Mouse (Mus musculus) forebrain, embryonic 12.5 days (tissue): ENCODE measurements around the gene Thoc3. TPM values are rescaled to one million over a fixed set of nuclear protein-coding genes. Genes with fewer than 3 reads are reported as not detected.
A peak's percentile ranks its signal among the peaks of the same experiment; 100 is the strongest.

ENCODE experiments used
- ATAC-seq: fragments of 200-750 bp; cut with Nextera tagmentation; 2 replicates; pipeline ENCODE4 v1.8.0; 2017; ENCODE audit warnings: moderate TSS enrichment; ENCODE audit not compliant: low FRiP score
- H3K27ac ChIP-seq: fragments of 300-500 bp; sonication (generic); 2 replicates; pipeline ENCODE4 v1.5.1; 2016; ENCODE audit warnings: mild to moderate bottlenecking
- H3K27me3 ChIP-seq: fragments of 300-500 bp; sonication (generic); 2 replicates; pipeline ENCODE4 v1.6.1; 2016; ENCODE audit warnings: mild to moderate bottlenecking
- H3K36me3 ChIP-seq: fragments of 300-500 bp; sonication (generic); replicated peaks from 2 replicates; pipeline ENCODE4 v1.6.1; 2016; ENCODE audit warnings: mild to moderate bottlenecking
- H3K4me1 ChIP-seq: fragments of 300-500 bp; sonication (generic); 2 replicates; pipeline ENCODE4 v1.6.1; 2016
- H3K4me2 ChIP-seq: fragments of 300-500 bp; sonication (generic); 2 replicates; pipeline ENCODE4 v1.6.1; 2016; ENCODE audit warnings: mild to moderate bottlenecking, moderate library complexity
- H3K4me3 ChIP-seq: fragments of 300-500 bp; sonication (generic); replicated peaks from 2 replicates; pipeline ENCODE4 v1.5.1; 2016; ENCODE audit warnings: mild to moderate bottlenecking
- H3K9ac ChIP-seq: fragments of 300-500 bp; sonication (generic); 2 replicates; pipeline ENCODE4 v1.6.1; 2016; ENCODE audit warnings: mild to moderate bottlenecking
- H3K9me3 ChIP-seq: fragments of 300-500 bp; sonication (generic); 2 replicates; pipeline ENCODE4 v1.6.1; 2016
- WGBS: fragments of 180-500 bp; shearing (Covaris S2); methylation state at CpG from one replicate; pipeline ENCODE4 v1.1.7; 2016; 5-methylcytosine and 5-hydroxymethylcytosine counted together
- polyA plus RNA-seq: library from polyadenylated mRNA; unstranded; fragments of >200 nt; fragmentation: Nextera tagmentation; extraction: Ambion mirVana; gene quantifications from 2 replicates; pipeline ENCODE4 v1.2.1, GENCODE M21; 2016

The Thoc3 gene
- polyA plus RNA-seq, 1 experiment from 2014 or later, result 134 TPM

GRCm38 (mm10) chr13:54479286-54479685 is 10.6 kb upstream of the Thoc3 start:
- Histone ChIP-seq H3K9ac (no peak overlapping the region), H3K27me3 (peaks cover 5% of the 10 kb centered on the region; the same call in 1 of the 2 replicates), H3K4me3 (no peak overlapping the region), H3K36me3 (no peaks in the 10 kb centered on the region), H3K9me3 (no peaks in the 10 kb centered on the region), H3K4me2 (no peak overlapping the region), H3K27ac (no peak overlapping the region), H3K4me1 (no peaks in the 10 kb centered on the region)
- 71% methylated on average over 3 of the region's 3 CpGs for WGBS
- no peak for ATAC-seq

GRCm38 (mm10) chr13:54475702-54476101 is 7.1 kb upstream of the Thoc3 start:
- Histone ChIP-seq H3K4me2 (no peak overlapping the region), H3K4me1 (no peaks in the 10 kb centered on the region), H3K4me3 (no peak overlapping the region), H3K9me3 (no peaks in the 10 kb centered on the region), H3K27me3 (peaks cover 15% of the 10 kb centered on the region), H3K27ac (no peak overlapping the region), H3K36me3 (no peaks in the 10 kb centered on the region), H3K9ac (no peak overlapping the region)
- no peak for ATAC-seq
- 78% methylated on average over 5 of the region's 5 CpGs for WGBS

DNA sequence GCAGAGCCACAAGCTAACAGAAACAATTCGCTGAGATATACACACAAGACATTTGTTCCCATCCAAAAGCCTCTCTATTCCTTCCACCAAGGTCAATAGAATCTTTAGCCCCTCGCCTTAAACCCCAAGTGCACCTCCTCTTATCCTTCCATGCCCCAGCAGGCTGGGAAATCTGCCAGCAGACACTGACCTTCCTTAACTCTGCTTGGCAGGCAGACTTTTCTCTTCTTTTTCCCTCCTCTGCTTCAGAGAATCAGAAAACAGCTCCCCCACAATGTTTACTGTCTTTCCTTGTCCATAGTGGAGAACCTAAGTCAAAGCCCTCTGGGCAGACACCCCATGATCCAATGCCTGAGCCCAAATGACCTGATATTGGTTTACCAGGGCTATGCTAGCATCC is 6.3 kb upstream of the Thoc3 start:
- Histone ChIP-seq H3K36me3 (no peaks in the 10 kb centered on the region), H3K9me3 (no peaks in the 10 kb centered on the region), H3K4me3 (no peak overlapping the region), H3K27me3 (peaks cover 13% of the 10 kb centered on the region), H3K4me1 (no peaks in the 10 kb centered on the region), H3K27ac (no peak overlapping the region), H3K9ac (no peak overlapping the region), H3K4me2 (no peak overlapping the region)
- ATAC-seq, result no peak
- 76% methylated on average over 2 of the region's 2 CpGs for WGBS

- Histone ChIP-seq H3K9me3 (no peaks in the 10 kb centered on the region), H3K27me3 (peaks cover 10% of the 10 kb centered on the region), H3K4me2 (no peak overlapping the region), H3K36me3 (peaks cover 6% of the 10 kb centered on the region), H3K4me1 (peaks cover 12% of the 10 kb centered on the region), H3K27ac (no peak overlapping the region), H3K9ac (no peak overlapping the region), H3K4me3 (no peak overlapping the region)
- WGBS, result 84% methylated on average over 4 of the region's 4 CpGs
- ATAC-seq, result no peak
These were observed 3.3 kb upstream of the Thoc3 start for GRCm38 (mm10) chr13:54471967-54472366.

DNA sequence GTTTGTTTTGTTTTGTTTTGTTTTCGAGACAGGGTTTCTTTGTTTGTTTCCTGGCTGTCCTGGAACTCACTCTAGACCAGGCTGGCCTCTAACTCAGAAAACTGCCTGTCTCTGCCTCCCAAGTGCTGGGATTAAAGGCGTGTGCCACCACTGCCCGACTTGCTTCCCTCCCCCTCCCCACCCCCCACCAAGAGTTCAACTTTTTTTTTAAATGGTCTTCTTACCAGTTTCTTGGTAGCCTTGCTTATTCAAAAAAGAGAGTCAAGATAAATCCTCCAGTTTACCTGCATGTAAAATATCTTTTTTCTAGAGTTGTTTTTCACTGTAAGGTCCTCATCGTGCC is 334 bp upstream of the Thoc3 start:
- Histone ChIP-seq H3K9me3 (peaks cover 1% of the 10 kb centered on the region; the same call in 1 of the 2 replicates), H3K36me3 (peaks cover 36% of the 10 kb centered on the region), H3K4me2 (peak overlapping the region; percentile 92), H3K27me3 (peaks cover 8% of the 10 kb centered on the region), H3K4me1 (peaks cover 13% of the 10 kb centered on the region), H3K27ac (no peak overlapping the region), H3K4me3 (peak overlapping the region; percentile 79), H3K9ac (no peak overlapping the region)
- 19% methylated on average over 4 of the region's 4 CpGs for WGBS
- peak; percentile 77 for ATAC-seq

- H3K4me1 ChIP-seq, result no peaks in the 10 kb centered on the region
- peaks cover 89% of the 10 kb centered on the region for H3K36me3 ChIP-seq
- ATAC-seq, result no peak
- no peak overlapping the region for H3K4me2 ChIP-seq
- peaks cover 3% of the 10 kb centered on the region; the same call in 1 of the 2 replicates for H3K9me3 ChIP-seq
- no peak overlapping the region for H3K9ac ChIP-seq
- H3K27ac ChIP-seq, result no peak overlapping the region
- 91% methylated on average over 4 of the region's 4 CpGs for WGBS
- H3K4me3 ChIP-seq, result no peak overlapping the region
- H3K27me3 ChIP-seq, result no peaks in the 10 kb centered on the region
These were observed 9.4 kb downstream of the Thoc3 start for GRCm38 (mm10) chr13:54459282-54459681.

GRCm38 (mm10) chr13:54457062-54457461 is 11.6 kb downstream of the Thoc3 start:
- WGBS, result 80% methylated on average over 2 of the region's 2 CpGs
- Histone ChIP-seq H3K9ac (no peak overlapping the region), H3K9me3 (no peaks in the 10 kb centered on the region), H3K27me3 (no peaks in the 10 kb centered on the region), H3K4me2 (no peak overlapping the region), H3K4me3 (no peak overlapping the region), H3K27ac (no peak overlapping the region), H3K4me1 (no peaks in the 10 kb centered on the region), H3K36me3 (peaks cover 76% of the 10 kb centered on the region)
- ATAC-seq, result no peak

DNA sequence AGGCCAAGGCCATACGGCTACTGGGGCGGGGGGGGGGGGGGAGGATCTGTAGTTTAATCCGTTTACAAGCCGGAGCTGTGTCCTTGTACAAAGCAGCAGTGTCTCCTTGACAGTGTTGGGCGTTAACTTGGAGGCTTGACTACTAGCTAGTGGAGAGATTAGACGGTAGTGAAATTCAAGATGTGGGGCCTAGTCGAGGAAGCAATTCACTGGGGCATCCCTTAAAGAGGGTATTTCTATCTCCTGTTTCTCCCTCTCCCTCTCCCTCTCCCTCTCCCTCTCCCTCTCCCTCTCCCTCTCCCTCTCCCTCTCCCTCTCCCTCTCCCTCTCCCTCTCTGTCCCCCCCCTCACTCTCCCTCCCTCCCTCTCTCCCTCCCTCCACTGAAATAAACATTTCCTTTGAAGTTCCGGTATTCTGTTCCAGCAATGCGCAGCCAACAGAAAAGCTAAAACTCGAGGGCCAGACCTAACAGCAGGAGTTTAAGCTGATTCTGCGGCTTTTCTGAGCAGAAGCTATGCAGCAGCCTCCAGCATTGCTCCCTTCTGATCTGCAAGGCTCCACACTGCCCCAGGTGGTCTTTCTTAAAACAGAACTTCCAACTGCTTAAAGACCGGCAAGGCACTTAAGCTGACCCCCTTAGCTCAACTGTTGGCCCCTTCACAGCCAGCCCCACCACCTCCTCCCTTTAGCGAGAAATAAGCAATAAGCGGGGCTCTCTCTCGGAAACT is 21.0 kb downstream of the Thoc3 start:
- no peak for ATAC-seq
- WGBS, result 1% methylated on average over 15 of the region's 15 CpGs

GRCm38 (mm10) chr13:54446686-54447495 is 21.8 kb downstream of the Thoc3 start:
- Histone ChIP-seq H3K27me3 (peaks cover 35% of the 10 kb centered on the region), H3K4me1 (peaks cover 24% of the 10 kb centered on the region), H3K9ac (no peak overlapping the region), H3K36me3 (no peaks in the 10 kb centered on the region), H3K4me3 (no peak overlapping the region), H3K27ac (no peak overlapping the region), H3K4me2 (peak overlapping the region; percentile 39), H3K9me3 (no peaks in the 10 kb centered on the region)
- peak; percentile 73 for ATAC-seq
- 20% methylated on average over 19 of the region's 19 CpGs for WGBS

More for the DNA sequence above, 21.0 kb downstream of the Thoc3 start:
- Histone ChIP-seq H3K4me3 (no peak overlapping the region), H3K4me1 (peaks cover 24% of the 10 kb centered on the region), H3K27me3 (peaks cover 35% of the 10 kb centered on the region), H3K9me3 (no peaks in the 10 kb centered on the region), H3K9ac (no peak overlapping the region), H3K36me3 (no peaks in the 10 kb centered on the region), H3K27ac (no peak overlapping the region), H3K4me2 (peak overlapping the region; percentile 39)

- Histone ChIP-seq H3K36me3 (no peaks in the 10 kb centered on the region), H3K4me2 (no peak overlapping the region), H3K4me3 (no peak overlapping the region), H3K9ac (no peak overlapping the region), H3K27ac (no peak overlapping the region), H3K27me3 (peaks cover 27% of the 10 kb centered on the region), H3K9me3 (no peaks in the 10 kb centered on the region), H3K4me1 (peaks cover 26% of the 10 kb centered on the region)
- 93% methylated on average over 3 of the region's 3 CpGs for WGBS
- ATAC-seq, result no peak
These were observed 25.0 kb downstream of the Thoc3 start for GRCm38 (mm10) chr13:54443693-54444092.

- 0 out of 2 replicates have a peak, but pooled peaks cover 2% of the 10 kb centered on the region for H3K4me1 ChIP-seq
- H3K4me2 ChIP-seq, result no peak overlapping the region
- WGBS, result 72% methylated on average over 7 of the region's 7 CpGs
- ATAC-seq, result no peak
- no peaks in the 10 kb centered on the region for H3K9me3 ChIP-seq
- H3K4me3 ChIP-seq, result no peak overlapping the region
- no peaks in the 10 kb centered on the region for H3K36me3 ChIP-seq
- H3K27ac ChIP-seq, result no peak overlapping the region
- H3K9ac ChIP-seq, result no peak overlapping the region
- H3K27me3 ChIP-seq, result peaks cover 9% of the 10 kb centered on the region; the same call in 1 of the 2 replicates
These were observed 28.7 kb downstream of the Thoc3 start for GRCm38 (mm10) chr13:54439912-54440311.

- Histone ChIP-seq H3K9me3 (no peaks in the 10 kb centered on the region), H3K4me2 (no peak overlapping the region), H3K9ac (no peak overlapping the region), H3K27me3 (no peaks in the 10 kb centered on the region), H3K36me3 (no peaks in the 10 kb centered on the region), H3K4me3 (no peak overlapping the region), H3K27ac (no peak overlapping the region), H3K4me1 (0 out of 2 replicates have a peak, but pooled peaks cover 2% of the 10 kb centered on the region)
- WGBS, result 85% methylated on average over 3 of the region's 3 CpGs
- no peak for ATAC-seq
These were observed 29.8 kb downstream of the Thoc3 start for GRCm38 (mm10) chr13:54438814-54439213.
